Mouse (Mus musculus) midbrain, embryonic 15.5 days (tissue): ENCODE data around the gene Ache. TPM values are rescaled to one million over a fixed set of nuclear protein-coding genes. Genes with fewer than 3 reads are reported as not detected.

Source experiments
- ATAC-seq: fragments of 200-750 bp; cut with Nextera tagmentation; replicated peaks from 2 replicates; pipeline ENCODE4 v1.8.0; 2017; ENCODE audit warnings: moderate TSS enrichment
- H3K27ac ChIP-seq: fragments of 300-500 bp; sonication (generic); 2 replicates; pipeline ENCODE4 v1.5.1; 2015; ENCODE audit warnings: mild to moderate bottlenecking, inconsistent platforms
- H3K27me3 ChIP-seq: fragments of 300-500 bp; sonication (generic); replicated peaks from 2 replicates; pipeline ENCODE4 v1.6.1; 2015; ENCODE audit warnings: inconsistent platforms
- H3K36me3 ChIP-seq: fragments of 300-500 bp; sonication (generic); replicated peaks from 2 replicates; pipeline ENCODE4 v1.6.1; 2015; ENCODE audit warnings: inconsistent platforms
- H3K4me1 ChIP-seq: fragments of 300-500 bp; sonication (generic); 2 replicates; pipeline ENCODE4 v1.6.1; 2015; ENCODE audit warnings: inconsistent platforms
- H3K4me2 ChIP-seq: fragments of 300-500 bp; sonication (generic); 2 replicates; pipeline ENCODE4 v1.6.1; 2015; ENCODE audit warnings: inconsistent platforms, mild to moderate bottlenecking, moderate library complexity
- H3K4me3 ChIP-seq: fragments of 300-500 bp; sonication (generic); 2 replicates; pipeline ENCODE4 v1.5.1; 2015; ENCODE audit warnings: mild to moderate bottlenecking, inconsistent platforms
- H3K9ac ChIP-seq: fragments of 300-500 bp; sonication (generic); 2 replicates; pipeline ENCODE4 v1.6.1; 2015; ENCODE audit warnings: mild to moderate bottlenecking, inconsistent platforms
- H3K9me3 ChIP-seq: fragments of 300-500 bp; sonication (generic); 2 replicates; pipeline ENCODE4 v1.6.1; 2016; ENCODE audit warnings: inconsistent platforms
- WGBS: fragments of 180-500 bp; shearing (Covaris S2); methylation state at CpG from one replicate; pipeline ENCODE4 v1.1.7; 2015; ENCODE audit warnings: mixed read lengths; 5-methylcytosine and 5-hydroxymethylcytosine counted together
- polyA plus RNA-seq: library from polyadenylated mRNA; unstranded; fragments of >200 nt; fragmentation: Nextera tagmentation; extraction: Ambion mirVana; gene quantifications from 2 replicates; pipeline ENCODE4 v1.2.1, GENCODE M21; 2015

Ache gene
- polyA plus RNA-seq, 1 experiment from 2014 or later = 39.8 TPM

DNA sequence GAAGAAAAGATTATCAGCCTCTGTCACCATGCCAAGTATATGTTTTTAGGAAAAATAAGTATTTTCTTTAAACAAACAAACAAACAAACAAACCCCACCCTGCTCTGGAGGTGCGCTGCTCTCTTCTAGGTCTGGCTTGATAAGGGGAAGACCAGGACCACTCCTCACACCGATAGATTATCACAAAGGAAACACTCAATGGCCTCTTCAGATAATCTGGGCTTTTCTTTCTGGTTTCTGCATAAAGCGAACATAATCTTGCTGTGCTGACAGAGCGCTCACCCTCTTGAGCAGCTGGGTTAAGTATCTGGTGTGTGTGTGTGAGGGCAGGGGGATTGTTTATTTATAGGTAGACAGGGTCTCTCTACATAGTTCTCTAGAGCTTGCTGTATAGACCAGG lies 16.3 kb downstream of the Ache start:
- no peak overlapping the region for H3K27ac ChIP-seq
- H3K4me2 ChIP-seq = no peak overlapping the region
- 82% methylated on average over 4 of the region's 4 CpGs for WGBS
- no peak overlapping the region for H3K9ac ChIP-seq
- no peak overlapping the region for H3K4me3 ChIP-seq
- H3K4me1 ChIP-seq = peaks cover 43% of the 10 kb centered on the region
- ATAC-seq = no peak
- H3K36me3 ChIP-seq = peaks cover 41% of the 10 kb centered on the region
- H3K27me3 ChIP-seq = no peaks in the 10 kb centered on the region
- H3K9me3 ChIP-seq = no peaks in the 10 kb centered on the region

DNA sequence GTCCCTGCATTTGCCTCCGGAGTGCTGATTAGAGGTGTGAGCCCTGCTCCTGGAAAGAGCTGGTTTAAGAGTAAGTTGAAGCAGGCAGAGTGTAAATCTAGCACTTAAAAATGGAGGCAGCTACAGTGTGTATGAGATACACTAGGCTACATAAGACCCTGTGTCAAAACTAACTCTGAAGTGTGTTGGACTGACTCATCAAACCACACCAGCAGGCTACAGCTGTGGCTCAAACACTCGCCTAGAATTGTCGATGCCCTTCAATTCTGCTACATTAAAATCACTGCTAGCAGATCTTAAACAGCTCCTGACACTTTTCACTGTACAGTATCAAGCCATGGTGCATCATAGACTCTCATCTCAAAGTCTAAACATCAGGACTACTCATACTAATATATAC lies 16.8 kb downstream of the Ache start:
- H3K9me3 ChIP-seq = no peaks in the 10 kb centered on the region
- H3K4me1 ChIP-seq = peaks cover 43% of the 10 kb centered on the region
- H3K27ac ChIP-seq = no peak overlapping the region
- no peaks in the 10 kb centered on the region for H3K27me3 ChIP-seq
- H3K4me2 ChIP-seq = no peak overlapping the region; the same call in 1 of the 2 replicates
- 89% methylated on average over 3 of the region's 3 CpGs for WGBS
- no peak overlapping the region for H3K4me3 ChIP-seq
- peaks cover 36% of the 10 kb centered on the region for H3K36me3 ChIP-seq
- no peak overlapping the region for H3K9ac ChIP-seq
- no peak for ATAC-seq

DNA sequence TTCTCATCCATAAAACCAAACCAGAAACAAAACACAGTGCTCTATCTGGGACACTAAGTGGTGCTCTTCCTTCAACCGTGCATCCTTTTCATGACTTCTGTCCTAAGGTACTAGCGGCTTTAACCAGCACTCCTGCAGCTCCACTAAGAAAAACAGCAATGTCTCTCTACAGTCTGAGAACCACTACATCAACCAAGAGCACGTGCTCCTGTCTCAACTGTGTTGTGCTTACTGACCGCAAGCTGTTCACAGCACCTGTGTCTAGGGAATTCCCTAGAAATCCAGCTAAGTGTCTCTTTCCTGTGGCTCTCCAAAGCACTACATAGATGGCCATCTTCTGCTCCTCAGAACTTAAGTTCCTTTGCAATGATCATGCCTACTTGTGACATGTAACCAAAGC lies 17.5 kb downstream of the Ache start:
- Histone ChIP-seq H3K36me3 (peaks cover 29% of the 10 kb centered on the region), H3K9ac (no peak overlapping the region), H3K4me1 (peaks cover 43% of the 10 kb centered on the region), H3K4me2 (peak overlapping the region; percentile 74), H3K4me3 (no peak overlapping the region), H3K9me3 (no peaks in the 10 kb centered on the region), H3K27me3 (no peaks in the 10 kb centered on the region), H3K27ac (no peak overlapping the region)
- WGBS = 71% methylated on average over 4 of the region's 4 CpGs
- ATAC-seq = no peak

DNA sequence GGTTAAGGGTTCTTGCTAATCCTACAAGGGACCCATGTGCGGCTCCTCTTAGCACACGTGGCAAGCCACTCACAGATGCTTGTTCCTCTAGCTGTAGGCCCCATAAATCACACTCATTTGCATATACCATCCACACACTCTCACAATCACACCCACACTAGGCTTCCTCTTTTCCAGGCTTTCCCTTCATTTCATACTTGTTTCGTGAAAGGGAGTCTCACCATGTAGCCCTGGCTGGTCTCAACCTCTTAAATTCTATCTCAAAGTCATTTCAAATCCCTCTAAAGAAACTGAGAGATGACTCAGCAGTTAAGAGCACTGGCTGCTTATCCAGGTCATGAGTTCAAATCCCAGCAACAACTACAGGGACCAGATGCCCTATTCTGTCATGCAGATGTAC lies 18.5 kb downstream of the Ache start:
- H3K4me2 ChIP-seq = peak overlapping the region; percentile 74
- peak overlapping the region; percentile 83 for H3K4me3 ChIP-seq
- 66% methylated on average over 3 of the region's 3 CpGs for WGBS
- no peaks in the 10 kb centered on the region for H3K27me3 ChIP-seq
- H3K27ac ChIP-seq = no peak overlapping the region
- H3K9me3 ChIP-seq = no peaks in the 10 kb centered on the region
- peaks cover 19% of the 10 kb centered on the region for H3K36me3 ChIP-seq
- H3K9ac ChIP-seq = 0 out of 2 replicates have a peak overlapping the region, but pooled peaks have one; percentile 8
- ATAC-seq = no peak
- peaks cover 43% of the 10 kb centered on the region for H3K4me1 ChIP-seq

DNA sequence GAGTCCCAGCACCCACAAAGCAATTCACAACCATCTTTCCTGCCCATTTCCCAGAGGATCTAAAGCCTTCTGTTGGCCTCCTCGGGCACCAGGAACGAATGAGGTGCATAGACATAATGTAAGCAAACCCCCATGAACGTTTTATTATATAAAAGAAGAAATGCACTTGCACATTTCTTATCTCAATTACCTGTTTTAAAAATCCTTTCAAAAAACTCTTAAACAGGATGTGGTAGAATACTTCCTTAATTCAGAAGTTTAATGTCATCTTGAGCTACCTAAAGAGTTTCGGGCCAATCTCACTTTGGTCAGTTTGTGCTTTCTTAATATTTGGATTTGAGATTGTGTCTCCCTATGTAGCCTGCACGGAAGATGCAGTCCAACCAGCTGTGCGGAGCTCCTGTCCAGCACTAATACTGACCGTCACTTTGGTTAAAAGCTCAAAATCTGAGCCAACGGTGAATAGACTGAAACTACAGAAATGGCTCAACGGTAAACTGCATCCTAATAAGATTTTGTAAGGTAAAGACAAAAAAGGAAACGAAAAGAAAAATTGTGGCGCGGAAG lies 19.2 kb downstream of the Ache start:
- ATAC-seq = no peak
- peak overlapping the region; percentile 95 for H3K27ac ChIP-seq
- H3K4me3 ChIP-seq = peak overlapping the region; percentile 83
- 13% methylated on average over 12 of the region's 12 CpGs for WGBS
- H3K4me2 ChIP-seq = peak overlapping the region; percentile 74
- peaks cover 43% of the 10 kb centered on the region for H3K4me1 ChIP-seq
- H3K9me3 ChIP-seq = no peaks in the 10 kb centered on the region
- peak overlapping the region; percentile 96 for H3K9ac ChIP-seq
- H3K27me3 ChIP-seq = no peaks in the 10 kb centered on the region
- H3K36me3 ChIP-seq = peaks cover 14% of the 10 kb centered on the region; the same call in 1 of the 2 replicates

DNA sequence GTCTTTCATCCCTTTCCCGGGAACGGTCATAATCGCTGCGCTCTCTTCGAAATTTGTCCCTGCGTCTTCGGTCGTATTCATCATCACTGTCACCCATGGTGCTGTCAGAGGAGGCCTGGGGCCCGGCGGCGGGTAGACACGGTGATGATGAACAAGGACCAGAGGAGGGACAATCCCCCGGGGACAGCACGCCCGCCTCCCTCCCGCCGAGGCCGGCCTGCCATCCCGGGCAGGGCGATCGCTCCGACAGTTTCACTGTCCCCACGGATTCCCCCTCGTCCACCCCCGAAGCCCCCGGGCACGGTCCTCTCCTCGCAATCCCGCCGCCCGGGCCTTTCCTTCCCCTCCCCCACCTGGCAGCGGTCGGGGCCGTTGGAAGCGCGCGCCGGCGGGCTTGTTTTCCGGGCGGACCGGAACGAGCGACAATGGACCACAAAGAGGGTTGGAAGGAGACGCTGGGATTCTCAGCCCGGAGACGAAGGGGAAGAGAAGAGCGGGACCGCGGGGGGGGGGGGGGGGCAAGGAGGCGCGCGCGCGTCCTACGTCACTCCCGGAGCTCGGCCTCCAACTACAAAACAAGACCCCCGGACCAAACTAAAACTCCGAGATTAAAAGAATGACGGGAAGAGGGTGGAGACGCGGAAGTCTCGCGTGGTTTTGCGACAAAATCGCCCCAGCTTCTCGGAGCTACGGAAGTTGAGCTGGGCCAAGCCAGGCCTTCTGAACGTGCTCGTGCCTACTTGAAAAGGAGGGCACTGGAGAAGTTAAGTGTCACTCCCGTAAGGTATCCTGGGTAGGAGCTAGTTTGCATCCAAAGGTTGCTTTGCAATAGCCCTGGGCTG lies 20.0 kb downstream of the Ache start, which contains the start of gene Srrt:
Gene Srrt, minus strand, starts transcription at position 604 of the 842 bp plus-strand sequence.
- 1% methylated on average over 56 of the region's 72 CpGs for WGBS
- Histone ChIP-seq H3K4me1 (peaks cover 43% of the 10 kb centered on the region), H3K9ac (peak within 1 kb of the TSS; percentile 96), H3K9me3 (no peaks in the 10 kb centered on the region), H3K4me3 (peak within 1 kb of the TSS; percentile 83), H3K4me2 (peak within 1 kb of the TSS; percentile 74), H3K36me3 (peaks cover 6% of the 10 kb centered on the region; the same call in 1 of the 2 replicates), H3K27me3 (no peaks in the 10 kb centered on the region), H3K27ac (peak within 1 kb of the TSS; percentile 95)
- ATAC-seq = peak; percentile 92

DNA sequence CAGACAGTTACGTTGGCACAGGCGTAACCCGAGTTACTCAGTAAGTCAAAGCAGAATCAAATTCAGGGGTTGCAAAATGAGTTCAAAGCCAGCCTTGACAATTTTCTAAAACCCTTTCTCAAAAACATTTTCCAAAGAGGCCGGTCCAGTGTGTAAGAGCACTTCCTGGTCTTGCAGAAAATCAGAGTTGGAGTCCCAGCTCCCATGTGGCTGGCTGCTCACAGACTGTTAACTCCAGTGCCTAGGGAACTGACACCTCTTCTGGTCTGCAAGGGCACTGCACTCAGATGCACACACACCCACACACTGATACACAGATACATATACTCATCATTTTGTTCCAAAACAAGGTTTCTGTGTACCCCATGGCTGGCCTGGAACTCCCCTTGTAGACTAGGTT lies 21.0 kb downstream of the Ache start:
- Histone ChIP-seq H3K9me3 (no peaks in the 10 kb centered on the region), H3K4me1 (peaks cover 41% of the 10 kb centered on the region), H3K36me3 (no peaks in the 10 kb centered on the region; the same call in 1 of the 2 replicates), H3K9ac (no peak overlapping the region), H3K4me2 (peak overlapping the region; percentile 58), H3K27me3 (no peaks in the 10 kb centered on the region), H3K4me3 (peak overlapping the region; percentile 83; the same call in 1 of the 2 replicates), H3K27ac (peak overlapping the region; percentile 95)
- WGBS = 96% methylated on average over 4 of the region's 4 CpGs
- ATAC-seq = no peak

DNA sequence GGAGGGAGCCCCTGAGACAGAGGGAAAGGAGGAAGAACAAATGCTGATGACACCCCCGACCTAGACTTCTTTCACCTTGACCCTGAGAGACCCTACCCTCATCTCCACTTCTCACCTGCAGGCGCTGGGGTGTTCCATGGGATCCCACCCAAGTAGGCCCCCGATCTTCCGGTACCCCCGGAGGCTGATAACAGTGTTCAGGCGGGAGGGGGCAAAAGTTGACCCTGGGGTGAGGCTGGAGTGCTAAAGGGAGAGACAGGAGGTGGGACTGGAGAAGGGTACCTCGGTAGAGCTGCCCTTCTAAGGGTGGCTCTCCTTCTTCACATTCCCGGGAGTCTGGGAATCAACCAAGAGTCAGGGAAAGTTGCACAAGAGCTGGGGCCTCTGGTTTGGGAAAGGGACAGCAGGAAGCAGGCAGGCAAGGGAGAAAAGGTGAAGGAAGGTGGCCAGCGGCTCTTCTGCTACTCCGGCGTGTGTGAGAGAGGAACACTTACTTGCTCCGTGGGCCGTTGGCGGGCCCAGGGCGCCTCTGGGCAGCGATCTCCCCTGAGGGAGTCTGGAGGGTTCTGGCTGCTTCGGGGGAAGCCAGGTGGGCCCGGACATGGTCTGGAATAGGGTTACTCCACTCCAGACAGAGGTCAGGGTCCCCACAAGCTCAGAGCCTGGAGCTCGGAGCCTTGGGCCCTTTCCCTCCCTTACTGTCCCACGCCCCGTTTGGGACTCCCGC lies 26.3 kb downstream of the Ache start:
- H3K36me3 ChIP-seq = peaks cover 5% of the 10 kb centered on the region
- ATAC-seq = 0 out of 2 replicates have a peak, but pooled peaks have one; percentile 46
- peak overlapping the region; percentile 36 for H3K4me3 ChIP-seq
- 3% methylated on average over 22 of the region's 22 CpGs for WGBS
- no peaks in the 10 kb centered on the region for H3K9me3 ChIP-seq
- H3K27ac ChIP-seq = peak overlapping the region; percentile 65
- H3K27me3 ChIP-seq = no peaks in the 10 kb centered on the region
- H3K4me2 ChIP-seq = peak overlapping the region; percentile 52
- peak overlapping the region; percentile 48; the same call in 1 of the 2 replicates for H3K9ac ChIP-seq
- H3K4me1 ChIP-seq = peaks cover 21% of the 10 kb centered on the region

DNA sequence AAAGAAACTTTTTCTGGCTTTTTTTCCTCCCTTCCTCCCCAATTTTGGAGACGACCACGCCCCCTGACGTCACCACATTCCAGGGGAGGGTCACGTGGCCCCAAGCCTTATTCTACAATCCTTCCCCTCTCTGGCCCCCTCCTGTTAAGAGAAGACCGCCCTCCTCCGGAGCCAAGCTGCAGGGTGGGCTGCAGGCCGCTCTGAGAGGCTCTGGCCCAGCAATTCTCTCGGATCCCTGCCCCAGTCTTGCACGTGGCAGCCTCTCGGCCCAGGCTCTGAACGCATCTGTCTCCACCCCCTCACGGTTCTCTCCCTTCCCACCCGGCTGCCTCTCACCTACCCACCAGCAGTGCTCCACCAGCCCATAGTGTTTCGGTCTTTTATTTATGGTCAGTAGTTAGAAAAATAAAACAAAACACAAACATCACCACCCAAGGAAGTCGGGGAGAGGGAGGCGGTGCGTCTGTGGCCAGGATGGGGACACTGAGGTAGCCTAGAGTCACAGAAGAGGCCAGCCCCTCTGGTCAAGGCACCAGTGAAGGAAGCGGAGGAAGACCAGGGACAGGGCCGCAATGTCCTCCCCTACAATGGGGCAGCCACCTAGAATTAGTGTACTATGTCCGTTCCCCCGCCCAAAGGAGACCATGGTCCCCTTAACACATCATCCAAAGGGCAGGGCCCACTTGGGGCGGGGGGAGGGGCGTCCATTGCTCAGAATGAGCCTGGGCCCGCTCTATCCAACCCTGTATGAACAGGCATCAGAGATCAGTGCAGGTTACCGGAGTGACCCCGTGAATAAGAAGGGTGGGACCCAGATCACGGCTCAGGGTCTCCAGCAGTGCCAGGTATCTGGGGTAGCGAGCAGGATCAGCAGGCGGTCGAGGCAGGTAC lies 27.1 kb downstream of the Ache start, which contains the start of gene Trip6:
Gene Trip6, minus strand, starts transcription at position 212 of the 891 bp plus-strand sequence.
- WGBS = 15% methylated on average over 30 of the region's 30 CpGs
- H3K4me3 ChIP-seq = peak within 1 kb of the TSS; percentile 36
- ATAC-seq = peak; percentile 79

DNA sequence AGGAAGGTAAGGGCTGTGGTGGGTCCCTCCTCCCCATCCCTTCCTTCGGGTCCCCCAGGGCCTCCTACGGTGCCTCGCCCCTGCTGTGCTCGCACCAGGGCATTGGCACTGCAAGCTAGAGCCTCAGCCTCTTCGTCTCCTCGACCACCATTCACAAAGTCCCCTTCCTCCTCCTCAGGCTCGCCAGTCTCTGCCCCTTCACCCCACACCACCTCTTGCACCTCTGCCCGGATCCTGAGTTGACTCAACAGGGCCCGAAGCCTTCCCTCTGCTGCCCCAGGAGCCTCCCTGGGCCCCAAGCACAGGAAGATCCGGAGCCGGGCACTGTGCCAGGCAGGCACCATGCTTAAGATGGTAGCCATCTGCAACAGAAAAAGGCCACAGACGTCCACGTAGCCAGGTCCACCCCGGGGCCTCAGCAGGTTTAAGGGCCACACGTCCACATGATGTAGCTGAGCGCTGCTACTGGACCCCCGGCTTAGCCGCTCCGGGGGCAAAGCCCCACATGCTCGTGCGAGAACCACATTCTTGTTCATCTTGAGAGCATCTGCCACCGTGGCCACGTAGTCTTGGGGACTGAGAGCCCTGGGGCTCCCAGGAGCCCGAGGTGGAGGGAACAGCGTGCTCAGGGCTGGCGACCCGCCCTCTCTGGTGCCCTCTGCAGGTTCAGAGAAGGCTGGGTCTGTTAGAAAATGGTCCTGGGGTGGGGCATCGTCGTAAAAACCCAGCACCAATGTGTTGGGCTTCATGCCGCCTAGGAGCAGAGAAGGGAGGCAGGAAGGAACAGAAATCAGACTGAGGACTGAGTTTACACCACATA lies 28.0 kb downstream of the Ache start:
- Histone ChIP-seq H3K4me1 (peaks cover 21% of the 10 kb centered on the region), H3K36me3 (peaks cover 7% of the 10 kb centered on the region), H3K4me3 (no peak overlapping the region), H3K9me3 (no peaks in the 10 kb centered on the region), H3K9ac (no peak overlapping the region), H3K27me3 (no peaks in the 10 kb centered on the region), H3K4me2 (0 out of 2 replicates have a peak overlapping the region, but pooled peaks have one; percentile 52), H3K27ac (no peak overlapping the region)
- ATAC-seq = no peak
- WGBS = 33% methylated on average over 30 of the region's 30 CpGs

More for the DNA sequence above, 27.1 kb downstream of the Ache start, which contains the start of gene Trip6:
- peaks cover 21% of the 10 kb centered on the region for H3K4me1 ChIP-seq
- H3K9me3 ChIP-seq = no peaks in the 10 kb centered on the region
- H3K27ac ChIP-seq = peak within 1 kb of the TSS; percentile 65
- H3K27me3 ChIP-seq = no peaks in the 10 kb centered on the region
- H3K4me2 ChIP-seq = peak within 1 kb of the TSS; percentile 52
- peaks cover 7% of the 10 kb centered on the region for H3K36me3 ChIP-seq
- H3K9ac ChIP-seq = peak within 1 kb of the TSS; percentile 48
